Mouse (Mus musculus): ENCODE data around the gene Ntn1. TPM values are rescaled to one million over a fixed set of nuclear protein-coding genes. Genes with fewer than 3 reads are reported as not detected.
A peak's percentile ranks its signal among the peaks of the same experiment; 100 is the strongest.

Ntn1 gene
- polyA plus RNA-seq, 1 experiment = 15.6 TPM

DNA sequence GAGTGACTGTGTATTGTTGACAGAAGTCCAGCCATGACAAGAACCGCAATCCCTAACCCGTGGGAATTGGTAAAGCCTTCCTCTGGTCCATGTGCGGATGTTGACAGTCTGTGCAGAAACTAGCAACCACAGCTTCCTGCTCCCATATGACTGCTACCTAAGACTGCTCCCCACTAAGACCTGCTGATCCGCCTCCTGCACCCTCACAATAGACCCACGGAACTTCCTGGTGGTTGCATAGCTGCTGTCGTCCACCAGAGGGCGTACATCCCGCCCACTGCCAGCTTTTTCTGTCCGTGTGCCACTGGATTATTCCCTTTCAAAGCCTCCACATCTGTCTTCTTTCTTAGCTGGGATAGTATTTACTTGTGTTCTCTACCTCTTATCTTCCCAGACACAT is 17.2 kb upstream of the Ntn1 start:
- no peak for TF ChIP-seq REST (IDR thresholded peaks at IDR 0.05; ENCODE audit: insufficient read depth, insufficient read length)
- Histone ChIP-seq H3K27me3 (ENCODE audit: control insufficient read depth, insufficient read depth, insufficient read length) (peaks cover 5% of the 10 kb centered on the region), H3K79me2 (ENCODE audit: control insufficient read depth, insufficient read depth) (no peaks in the 10 kb centered on the region), H3K4me3 (no peak overlapping the region), H3ac (ENCODE audit: control insufficient read depth, insufficient read length) (no peak overlapping the region), H3K4me2 (ENCODE audit: low read depth) (no peak overlapping the region), H3K36me3 (ENCODE audit: control insufficient read depth, insufficient read depth) (no peaks in the 10 kb centered on the region)

DNA sequence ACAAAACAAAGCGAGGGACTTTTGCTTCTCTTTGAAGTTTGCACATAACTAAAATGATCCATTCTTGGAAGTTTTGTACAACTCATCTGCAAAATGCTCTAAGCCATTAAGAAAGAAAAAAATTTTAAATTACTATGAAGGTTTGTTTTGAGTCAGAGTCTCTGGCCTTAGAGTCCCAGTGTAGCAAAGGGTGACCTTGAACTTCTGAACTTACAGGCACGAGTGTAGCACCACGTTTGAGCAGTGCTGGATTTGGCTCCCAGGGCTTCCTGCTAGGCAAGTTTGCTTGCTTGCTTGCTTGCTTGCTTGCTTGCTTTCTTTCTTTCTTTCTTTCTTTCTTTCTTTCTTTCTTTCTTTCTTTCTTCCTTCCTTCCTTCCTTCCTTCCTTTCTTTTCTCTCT is 16.4 kb upstream of the Ntn1 start:
- H3K79me2 ChIP-seq (ENCODE audit: control insufficient read depth, insufficient read depth) = no peaks in the 10 kb centered on the region
- H3ac ChIP-seq (ENCODE audit: control insufficient read depth, insufficient read length) = no peak overlapping the region

GRCm38 (mm10) chr11:68408127-68408526 is 7.5 kb upstream of the Ntn1 start:
- Histone ChIP-seq H3K4me3 (no peak overlapping the region), H3ac (ENCODE audit: control insufficient read depth, insufficient read length) (no peak overlapping the region), H3K27me3 (ENCODE audit: control insufficient read depth, insufficient read depth, insufficient read length) (no peaks in the 10 kb centered on the region), H3K36me3 (ENCODE audit: control insufficient read depth, insufficient read depth) (no peaks in the 10 kb centered on the region), H3K4me2 (ENCODE audit: low read depth) (no peak overlapping the region), H3K79me2 (ENCODE audit: control insufficient read depth, insufficient read depth) (no peaks in the 10 kb centered on the region)
- no peak for TF ChIP-seq CEBPB (IDR thresholded peaks at IDR 0.05; ENCODE audit: insufficient read depth, poor library complexity, severe bottlenecking)
- TF ChIP-seq MYOD1 (IDR thresholded peaks at IDR 0.05; ENCODE audit: control insufficient read depth in 1 of 3, insufficient read length in 2 of 3, low read depth in 2 of 3) = peak in 2 of 3 experiments; percentile 30 to 31
- peak in 1 of 3 experiments; percentile 44 for TF ChIP-seq MYOG (IDR thresholded peaks at IDR 0.05; ENCODE audit: control insufficient read depth in 1 of 3, insufficient read depth in 1 of 3, insufficient read length in 2 of 3, low read depth in 2 of 3)

More for the DNA sequence above, 16.4 kb upstream of the Ntn1 start:
- Histone ChIP-seq H3K4me3 (no peak overlapping the region), H3K4me2 (ENCODE audit: low read depth) (no peak overlapping the region), H3K36me3 (ENCODE audit: control insufficient read depth, insufficient read depth) (no peaks in the 10 kb centered on the region), H3K27me3 (ENCODE audit: control insufficient read depth, insufficient read depth, insufficient read length) (peaks cover 5% of the 10 kb centered on the region)
- TF ChIP-seq TCF12 (IDR thresholded peaks at IDR 0.05; ENCODE audit: insufficient read depth, poor library complexity, severe bottlenecking) (no peak), POLR2AphosphoS2 (IDR thresholded peaks at IDR 0.05; ENCODE audit: insufficient read length, low read depth) (no peak), POLR2A (IDR thresholded peaks at IDR 0.05; ENCODE audit: insufficient read length, low read depth) (no peak), CEBPB (IDR thresholded peaks at IDR 0.05; ENCODE audit: insufficient read depth, poor library complexity, severe bottlenecking) (no peak), MAX (IDR thresholded peaks at IDR 0.05; ENCODE audit: low read depth) (no peak), TCF3 (IDR thresholded peaks at IDR 0.05; ENCODE audit: insufficient read length, low read depth) (no peak), REST (IDR thresholded peaks at IDR 0.05; ENCODE audit: insufficient read depth, insufficient read length) (no peak), E2F4 (IDR thresholded peaks at IDR 0.05; ENCODE audit: insufficient read depth) (no peak), MYOG (IDR thresholded peaks at IDR 0.05; ENCODE audit: control insufficient read depth in 1 of 3, insufficient read depth in 1 of 3, insufficient read length in 2 of 3, low read depth in 2 of 3) (no peak), SRF (IDR thresholded peaks at IDR 0.05; ENCODE audit: control insufficient read depth, insufficient read length, low read depth) (no peak), MYOD1 (IDR thresholded peaks at IDR 0.05; ENCODE audit: control insufficient read depth in 1 of 3, insufficient read length in 2 of 3, low read depth in 2 of 3) (no peak), USF1 (IDR thresholded peaks at IDR 0.05; ENCODE audit: low read depth) (no peak)

DNA sequence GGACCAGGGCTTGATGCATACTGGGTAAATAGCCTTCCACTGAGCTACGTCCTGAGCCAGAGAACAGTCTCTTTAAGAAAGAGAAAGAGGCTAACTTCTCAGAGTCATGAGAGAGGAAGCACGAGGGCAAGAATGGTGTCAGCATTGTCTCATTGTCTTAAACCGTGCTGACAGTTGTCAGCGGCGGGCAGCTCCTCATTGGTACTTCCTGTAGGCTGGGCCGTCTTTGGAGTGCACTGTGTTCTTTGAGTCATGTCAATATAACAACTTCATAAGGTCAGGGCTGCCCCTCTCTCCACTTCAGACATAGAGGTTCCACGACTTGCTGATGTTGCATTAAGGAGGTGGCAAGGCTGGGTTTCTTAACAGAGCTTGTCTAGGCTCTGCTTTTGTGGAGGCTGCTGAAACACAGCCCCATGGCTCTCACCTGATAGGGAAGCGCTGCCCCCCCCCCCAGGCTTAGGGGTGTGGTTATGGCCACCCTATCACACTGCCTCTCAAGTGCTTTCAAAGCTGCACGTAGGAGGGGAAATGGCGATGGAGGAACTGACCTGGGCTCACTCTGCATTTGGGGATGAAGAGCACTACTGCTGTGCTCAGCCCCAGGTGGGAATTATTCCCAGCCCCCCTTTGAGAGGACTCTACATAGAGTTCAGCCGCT is 6.8 kb upstream of the Ntn1 start:
- Histone ChIP-seq H3K36me3 (ENCODE audit: control insufficient read depth, insufficient read depth) (no peaks in the 10 kb centered on the region), H3K27me3 (ENCODE audit: control insufficient read depth, insufficient read depth, insufficient read length) (no peaks in the 10 kb centered on the region), H3ac (ENCODE audit: control insufficient read depth, insufficient read length) (no peak overlapping the region), H3K4me3 (no peak overlapping the region), H3K4me2 (ENCODE audit: low read depth) (no peak overlapping the region), H3K79me2 (ENCODE audit: control insufficient read depth, insufficient read depth) (no peaks in the 10 kb centered on the region)
- TF ChIP-seq TCF3 (IDR thresholded peaks at IDR 0.05; ENCODE audit: insufficient read length, low read depth) = no peak
- TF ChIP-seq MAX (IDR thresholded peaks at IDR 0.05; ENCODE audit: low read depth) = no peak
- TF ChIP-seq MYOD1 (IDR thresholded peaks at IDR 0.05; ENCODE audit: control insufficient read depth in 1 of 3, insufficient read length in 2 of 3, low read depth in 2 of 3) = no peak
- no peak for TF ChIP-seq CEBPB (IDR thresholded peaks at IDR 0.05; ENCODE audit: insufficient read depth, poor library complexity, severe bottlenecking)
- TF ChIP-seq POLR2A (IDR thresholded peaks at IDR 0.05; ENCODE audit: insufficient read length, low read depth) = no peak
- TF ChIP-seq POLR2AphosphoS2 (IDR thresholded peaks at IDR 0.05; ENCODE audit: insufficient read length, low read depth) = no peak
- no peak for TF ChIP-seq REST (IDR thresholded peaks at IDR 0.05; ENCODE audit: insufficient read depth, insufficient read length)

- Histone ChIP-seq H3K36me3 (ENCODE audit: control insufficient read depth, insufficient read depth) (no peaks in the 10 kb centered on the region), H3K27me3 (ENCODE audit: control insufficient read depth, insufficient read depth, insufficient read length) (no peaks in the 10 kb centered on the region), H3K79me2 (ENCODE audit: control insufficient read depth, insufficient read depth) (no peaks in the 10 kb centered on the region), H3K4me3 (no peak overlapping the region), H3K4me2 (ENCODE audit: low read depth) (no peak overlapping the region), H3ac (ENCODE audit: control insufficient read depth, insufficient read length) (no peak overlapping the region)
- TF ChIP-seq POLR2AphosphoS2 (IDR thresholded peaks at IDR 0.05; ENCODE audit: insufficient read length, low read depth) = no peak
Measured at GRCm38 (mm10) chr11:68405576-68405975, 5.0 kb upstream of the Ntn1 start.

DNA sequence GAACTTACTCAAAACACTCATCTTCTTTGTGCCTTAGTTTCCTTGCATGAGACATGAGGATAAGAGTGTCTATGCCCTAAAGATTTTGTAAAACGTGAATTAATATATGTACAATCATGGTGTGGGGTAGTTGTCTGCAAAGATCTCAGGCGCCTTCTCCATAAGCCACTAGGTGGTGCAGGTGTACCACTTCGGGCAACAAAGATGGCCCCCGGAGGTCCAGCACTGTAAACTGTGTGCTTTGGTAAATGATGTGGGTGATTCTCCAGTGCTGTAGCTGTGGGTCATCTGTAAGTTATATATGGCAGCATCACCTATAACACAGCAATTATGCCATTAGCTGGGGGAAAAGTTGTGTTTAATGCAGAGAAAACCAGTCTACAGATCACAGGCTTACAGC is 3.6 kb upstream of the Ntn1 start:
- no peak overlapping the region for H3K4me2 ChIP-seq (ENCODE audit: low read depth)
- TF ChIP-seq MAX (IDR thresholded peaks at IDR 0.05; ENCODE audit: low read depth) = no peak
- H3K36me3 ChIP-seq (ENCODE audit: control insufficient read depth, insufficient read depth) = no peaks in the 10 kb centered on the region
- no peaks in the 10 kb centered on the region for H3K79me2 ChIP-seq (ENCODE audit: control insufficient read depth, insufficient read depth)
- H3K4me3 ChIP-seq = no peak overlapping the region
- no peaks in the 10 kb centered on the region for H3K27me3 ChIP-seq (ENCODE audit: control insufficient read depth, insufficient read depth, insufficient read length)
- no peak overlapping the region for H3ac ChIP-seq (ENCODE audit: control insufficient read depth, insufficient read length)

Data from myocyte (in vitro differentiated cells).